Mouse (Mus musculus): ENCODE measurements around the gene Pacs1. TPM values are rescaled to one million over a fixed set of nuclear protein-coding genes. Genes with fewer than 3 reads are reported as not detected.

Pacs1 gene
- polyA plus RNA-seq (2017; shearing (Covaris generic)) = 92.1 TPM

DNA sequence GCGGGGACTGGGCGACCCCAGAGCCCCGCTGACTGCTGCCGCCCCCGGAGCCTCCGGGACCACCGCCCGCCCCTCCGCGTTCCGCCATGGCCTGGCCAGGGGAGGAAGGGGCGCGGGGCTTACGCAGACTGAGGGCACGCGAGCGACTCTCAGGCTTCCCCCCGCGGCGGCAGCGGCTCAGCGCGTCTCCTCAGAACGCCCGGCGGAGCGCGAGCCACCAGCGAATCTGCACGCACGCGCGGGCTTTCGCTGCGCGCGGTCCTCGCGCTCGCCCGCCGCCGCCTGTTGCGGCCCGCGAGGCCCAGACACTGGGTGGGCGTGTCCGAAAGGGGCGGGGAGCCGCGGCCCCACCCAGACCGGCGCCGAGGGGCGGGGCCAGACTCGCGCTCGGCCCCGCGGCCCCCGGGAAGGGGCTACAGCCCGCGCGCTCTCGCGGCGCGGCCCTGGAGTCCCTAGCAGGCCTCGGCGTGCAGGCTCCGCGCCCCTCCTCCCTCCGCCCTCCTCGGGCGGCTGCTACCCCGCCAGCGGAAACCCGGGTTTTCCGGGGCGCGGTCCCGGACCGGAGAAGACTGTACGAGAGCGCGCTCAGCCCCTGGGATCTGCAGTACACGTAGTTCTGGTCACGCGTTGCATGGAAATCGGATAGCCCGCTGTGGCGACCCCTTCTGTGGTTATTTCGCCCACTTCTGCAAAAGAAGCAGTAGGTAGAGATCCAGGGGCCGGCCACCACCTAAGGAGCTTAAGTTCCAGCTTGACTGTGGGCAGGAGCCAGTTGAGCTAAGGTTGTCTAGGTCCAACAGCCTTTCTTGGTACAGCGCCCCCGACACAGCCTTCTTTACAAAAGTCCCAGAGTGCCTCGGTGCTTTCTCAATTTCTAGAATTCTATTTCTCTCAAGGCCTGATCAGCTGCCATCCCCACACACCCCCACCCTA is at the start of gene Pacs1:
Pacs1 (minus strand) TSS at position 319 of the 933 bp plus-strand sequence.

DNA sequence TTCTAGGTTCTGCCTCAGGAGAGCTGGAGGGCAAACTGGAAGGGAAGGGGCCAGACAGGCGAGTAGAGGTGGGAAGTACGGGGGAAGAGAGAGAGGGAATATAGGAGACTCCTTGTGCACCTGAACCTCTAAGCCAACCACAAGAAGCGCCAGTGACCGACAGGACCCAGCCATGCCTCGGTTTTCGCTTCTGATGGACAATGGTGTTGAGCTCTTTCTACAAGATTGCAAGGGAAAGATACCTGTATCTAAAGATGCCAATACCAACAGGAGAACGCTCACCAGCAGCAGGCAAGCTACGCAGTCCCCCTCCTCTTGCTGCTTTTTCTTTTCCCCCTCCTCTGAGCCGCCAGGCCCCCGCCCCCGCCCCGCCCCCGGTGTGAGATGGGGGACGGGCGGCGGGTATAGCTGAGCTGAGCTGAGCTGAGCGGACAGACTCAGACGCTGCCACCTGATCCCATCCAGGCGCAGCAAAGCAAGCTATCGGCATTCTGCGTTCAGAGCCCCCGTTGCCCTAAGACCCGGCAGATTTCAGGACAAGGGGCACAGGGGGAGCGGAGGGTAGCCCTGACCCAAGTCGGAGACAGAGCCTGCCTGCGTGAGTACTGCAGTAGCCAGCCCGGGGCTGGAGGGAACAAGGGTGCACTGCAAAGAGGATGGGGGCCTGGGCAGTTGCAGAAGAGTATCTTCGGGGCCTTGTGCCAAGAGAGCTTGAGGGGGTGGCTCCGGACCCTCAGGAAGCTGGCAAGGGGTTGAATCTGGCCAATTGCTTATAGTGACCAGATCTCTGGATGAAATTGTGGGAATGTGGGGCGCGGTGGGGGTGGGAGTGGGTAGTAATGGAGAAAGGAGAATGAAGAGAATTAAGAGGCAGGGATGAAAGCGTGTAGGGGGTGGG is 25.2 kb upstream of the Pacs1 start, which contains the start of gene Gal3st3:
Gal3st3 (plus strand) TSS at position 429 of the 898 bp plus-strand sequence.

DNA sequence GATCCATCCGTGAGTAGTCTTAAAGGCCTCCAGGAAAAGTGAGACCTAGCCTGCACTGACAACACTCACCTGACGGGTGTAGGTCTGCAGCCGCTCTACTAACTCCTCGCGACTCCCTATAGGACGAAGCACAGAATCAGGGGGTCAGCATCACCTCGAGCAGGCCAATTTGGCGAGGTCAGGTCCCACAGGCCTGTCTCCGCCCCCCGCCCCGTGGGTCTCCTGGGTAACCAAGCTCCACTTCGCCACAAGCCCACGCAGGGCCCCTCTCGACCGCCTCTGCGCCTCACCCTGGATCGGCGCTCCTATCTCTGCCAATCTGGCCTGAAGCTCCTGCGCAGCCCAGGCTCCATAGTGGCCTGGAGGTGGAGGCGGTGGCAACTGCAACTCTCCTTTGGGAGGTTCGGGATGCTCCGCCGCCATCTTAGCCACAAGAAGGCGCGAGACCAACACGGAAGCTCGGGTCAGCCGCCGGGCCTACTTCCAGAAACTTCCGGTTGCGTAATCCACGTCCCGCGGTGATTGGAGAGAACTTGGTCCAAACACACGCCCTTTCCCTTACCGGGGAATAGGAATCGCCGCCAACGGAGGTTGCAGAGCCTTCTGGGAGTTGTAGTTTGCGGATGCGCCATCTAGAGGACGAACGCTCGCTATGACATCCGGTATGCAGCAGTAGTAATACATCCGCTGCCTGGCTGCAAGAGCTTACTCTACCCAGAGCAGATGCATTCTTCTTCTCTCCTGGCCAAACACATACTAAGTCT is 22.2 kb upstream of the Pacs1 start, which contains the start of gene Sf3b2:
Sf3b2 (minus strand) TSS at position 484 of the 764 bp plus-strand sequence.

DNA sequence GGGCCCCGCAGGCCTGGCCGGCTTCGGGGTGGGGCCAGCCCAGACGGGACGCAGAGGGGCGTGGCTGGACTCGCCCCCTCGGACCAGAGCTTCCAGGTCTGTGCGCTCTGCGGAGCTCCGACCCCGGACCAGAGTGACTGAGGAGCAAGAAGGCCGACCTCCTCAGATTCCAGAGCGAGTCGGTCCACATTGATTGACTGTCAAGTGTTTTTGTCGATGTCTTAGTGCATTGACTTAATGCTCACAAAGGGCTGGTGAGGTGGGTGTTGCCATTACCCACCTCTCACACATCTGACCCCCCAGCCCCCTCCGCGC is 154.6 kb downstream of the Pacs1 start, which contains the start of gene Klc2:
Klc2 (minus strand) TSS at position 177 of the 315 bp plus-strand sequence.

DNA sequence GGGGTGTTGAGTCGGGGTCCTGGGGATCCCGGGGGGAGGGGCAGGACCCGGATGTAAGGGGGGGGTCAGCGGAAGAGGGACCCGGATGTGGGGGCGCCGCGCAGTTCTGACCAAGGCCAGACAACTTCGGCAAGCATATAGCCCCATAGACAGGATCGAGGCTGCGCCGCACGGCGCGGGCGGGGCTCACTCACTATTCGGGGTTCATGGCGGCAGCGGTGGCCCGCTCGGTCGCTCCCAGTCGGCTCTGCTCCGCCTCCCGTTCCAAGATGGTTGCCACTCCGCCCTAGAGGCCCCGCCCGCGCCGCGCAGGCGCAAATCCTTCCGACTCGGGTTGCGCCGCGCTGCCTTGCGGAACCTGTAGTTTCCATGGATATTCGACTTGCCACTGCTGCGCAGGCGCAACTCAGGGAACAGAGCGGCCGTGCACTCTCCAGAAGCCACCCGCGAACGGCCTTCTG is 166.2 kb downstream of the Pacs1 start, which contains the start of gene Rab1b:
Rab1b (minus strand) TSS at position 342 of the 461 bp plus-strand sequence.

GRCm38 (mm10) chr19:5098363-5099143 is 174.4 kb downstream of the Pacs1 start, which contains the start of gene Cnih2:
Gene Cnih2 (minus strand): TSS chr19:5098521.

GRCm38 (mm10) chr19:5087884-5088728 is 184.8 kb downstream of the Pacs1 start, which contains the start of gene Yif1a:
Gene Yif1a (plus strand): TSS chr19:5088538.

DNA sequence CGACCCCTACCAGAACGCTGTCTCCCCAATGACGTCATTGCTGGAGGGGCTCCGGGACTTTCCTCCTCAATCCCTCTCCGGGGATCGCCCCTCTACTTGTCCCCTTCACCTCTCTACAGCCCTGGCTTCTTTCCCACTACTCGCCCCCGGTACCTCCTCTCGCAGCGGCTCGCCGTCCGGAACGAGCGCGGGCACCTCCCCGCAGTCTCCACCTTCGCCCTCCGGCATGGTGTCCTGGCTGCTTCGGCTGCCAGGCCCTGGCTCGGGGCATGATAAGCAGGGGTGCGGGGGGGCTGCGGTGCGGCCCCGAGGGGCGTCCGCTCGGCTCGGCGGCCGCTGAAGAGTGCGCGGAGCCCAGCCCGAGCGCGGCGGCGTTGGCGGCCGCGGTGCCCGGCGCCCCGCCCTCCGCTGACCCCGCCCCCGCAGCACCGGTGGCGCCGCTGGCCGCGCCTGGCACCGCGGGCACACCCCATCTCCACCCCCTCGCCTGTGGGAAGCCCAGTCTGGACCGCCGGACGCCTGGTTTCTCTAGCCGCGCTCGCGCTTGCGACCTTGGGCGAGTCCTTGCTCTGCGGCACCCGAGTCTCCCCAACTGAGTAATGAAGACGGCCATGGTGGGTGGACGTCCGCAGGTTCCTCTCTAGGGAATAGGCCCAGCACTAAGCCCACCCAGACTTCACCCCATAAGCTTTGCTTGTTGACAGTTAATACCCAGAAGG is 187.6 kb downstream of the Pacs1 start, which contains the start of gene Tmem151a:
Tmem151a (minus strand) TSS at position 387 of the 719 bp plus-strand sequence.

Other genes with a start within 250 kb of the Pacs1 start
- gene Slc29a2, start 249.3 kb downstream of the Pacs1 start, polyA plus RNA-seq (2017; shearing (Covaris generic)) = 3.6 TPM
- 1.8 TPM for gene B4gat1, start 234.3 kb downstream of the Pacs1 start, polyA plus RNA-seq (2017; shearing (Covaris generic))
- gene AC124502.3, start 234.2 kb downstream of the Pacs1 start, polyA plus RNA-seq (2017; shearing (Covaris generic)) = 0.62 TPM
- 102 TPM for gene Brms1, start 231.8 kb downstream of the Pacs1 start, polyA plus RNA-seq (2017; shearing (Covaris generic))
- gene Rin1, start 222.6 kb downstream of the Pacs1 start, polyA plus RNA-seq (2017; shearing (Covaris generic)) = 0.72 TPM
- gene Cd248, start 205.0 kb downstream of the Pacs1 start, polyA plus RNA-seq (2017; shearing (Covaris generic)) = not detected
- 0.88 TPM for gene Tmem151a, start 187.6 kb downstream of the Pacs1 start, polyA plus RNA-seq (2017; shearing (Covaris generic))
- 30.1 TPM for gene Yif1a, start 184.6 kb downstream of the Pacs1 start, polyA plus RNA-seq (2017; shearing (Covaris generic))
- 0.76 TPM for gene Cnih2, start 174.6 kb downstream of the Pacs1 start, polyA plus RNA-seq (2017; shearing (Covaris generic))
- 149 TPM for gene Rab1b, start 166.0 kb downstream of the Pacs1 start, polyA plus RNA-seq (2017; shearing (Covaris generic))
- gene Klc2, start 154.6 kb downstream of the Pacs1 start, polyA plus RNA-seq (2017; shearing (Covaris generic)) = 4.3 TPM
- 304 TPM for gene Sf3b2, start 22.3 kb upstream of the Pacs1 start, polyA plus RNA-seq (2017; shearing (Covaris generic))
- gene Gal3st3, start 25.2 kb upstream of the Pacs1 start, polyA plus RNA-seq (2017; shearing (Covaris generic)) = not detected
- gene Catsper1, start 62.6 kb upstream of the Pacs1 start, polyA plus RNA-seq (2017; shearing (Covaris generic)) = not detected
- gene Cst6, start 76.5 kb upstream of the Pacs1 start, polyA plus RNA-seq (2017; shearing (Covaris generic)) = 0.10 TPM
- gene Eif1ad, start 93.6 kb upstream of the Pacs1 start, polyA plus RNA-seq (2017; shearing (Covaris generic)) = 47.5 TPM
- 160 TPM for gene Banf1, start 94.0 kb upstream of the Pacs1 start, polyA plus RNA-seq (2017; shearing (Covaris generic))
- gene Sart1, start 115.6 kb upstream of the Pacs1 start, polyA plus RNA-seq (2017; shearing (Covaris generic)) = 224 TPM
- gene Tsga10ip, start 129.4 kb upstream of the Pacs1 start, polyA plus RNA-seq (2017; shearing (Covaris generic)) = 1.1 TPM
- gene Drap1, start 151.9 kb upstream of the Pacs1 start, polyA plus RNA-seq (2017; shearing (Covaris generic)) = 180 TPM
- gene AI837181, start 152.0 kb upstream of the Pacs1 start, polyA plus RNA-seq (2017; shearing (Covaris generic)) = 23.6 TPM
- not detected for gene Fosl1, start 174.4 kb upstream of the Pacs1 start, polyA plus RNA-seq (2017; shearing (Covaris generic))
- gene Ccdc85b, start 184.8 kb upstream of the Pacs1 start, polyA plus RNA-seq (2017; shearing (Covaris generic)) = 5.7 TPM
- 59.4 TPM for gene Fibp, start 187.5 kb upstream of the Pacs1 start, polyA plus RNA-seq (2017; shearing (Covaris generic))
- 473 TPM for gene Ctsw, start 195.4 kb upstream of the Pacs1 start, polyA plus RNA-seq (2017; shearing (Covaris generic))
- gene Efemp2, start 200.8 kb upstream of the Pacs1 start, polyA plus RNA-seq (2017; shearing (Covaris generic)) = 2.7 TPM
- gene Mus81, start 215.3 kb upstream of the Pacs1 start, polyA plus RNA-seq (2017; shearing (Covaris generic)) = 18.9 TPM
- 2,966 TPM for gene Cfl1, start 217.3 kb upstream of the Pacs1 start, polyA plus RNA-seq (2017; shearing (Covaris generic))
- gene 1700020D05Rik, start 230.7 kb upstream of the Pacs1 start, polyA plus RNA-seq (2017; shearing (Covaris generic)) = 0.38 TPM
- gene Snx32, start 237.4 kb upstream of the Pacs1 start, polyA plus RNA-seq (2017; shearing (Covaris generic)) = 3.2 TPM

Data from effector memory CD4-positive, alpha-beta T cell, adult 7 months (primary cell).